Mouse (Mus musculus) ovary, adult 2 months (tissue): ENCODE measurements around the gene Igfbpl1. TPM values are rescaled to one million over a fixed set of nuclear protein-coding genes. Genes with fewer than 3 reads are reported as not detected.

Experiments used
- polyA plus RNA-seq: library from polyadenylated mRNA; depleted of rRNA; stranded (reverse); fragments of >200 nt; gene quantifications from 2 replicates; pipeline ENCODE4 v1.2.3, GENCODE M21; 2012; rRNA removed

The Igfbpl1 gene
- polyA plus RNA-seq: 0.12 and 0.28 TPM in 2 replicates

GRCm38 (mm10) chr4:45826275-45827040 lies at the start of gene Igfbpl1:
TSS of gene Igfbpl1 (minus strand) at chr4:45826923.

DNA sequence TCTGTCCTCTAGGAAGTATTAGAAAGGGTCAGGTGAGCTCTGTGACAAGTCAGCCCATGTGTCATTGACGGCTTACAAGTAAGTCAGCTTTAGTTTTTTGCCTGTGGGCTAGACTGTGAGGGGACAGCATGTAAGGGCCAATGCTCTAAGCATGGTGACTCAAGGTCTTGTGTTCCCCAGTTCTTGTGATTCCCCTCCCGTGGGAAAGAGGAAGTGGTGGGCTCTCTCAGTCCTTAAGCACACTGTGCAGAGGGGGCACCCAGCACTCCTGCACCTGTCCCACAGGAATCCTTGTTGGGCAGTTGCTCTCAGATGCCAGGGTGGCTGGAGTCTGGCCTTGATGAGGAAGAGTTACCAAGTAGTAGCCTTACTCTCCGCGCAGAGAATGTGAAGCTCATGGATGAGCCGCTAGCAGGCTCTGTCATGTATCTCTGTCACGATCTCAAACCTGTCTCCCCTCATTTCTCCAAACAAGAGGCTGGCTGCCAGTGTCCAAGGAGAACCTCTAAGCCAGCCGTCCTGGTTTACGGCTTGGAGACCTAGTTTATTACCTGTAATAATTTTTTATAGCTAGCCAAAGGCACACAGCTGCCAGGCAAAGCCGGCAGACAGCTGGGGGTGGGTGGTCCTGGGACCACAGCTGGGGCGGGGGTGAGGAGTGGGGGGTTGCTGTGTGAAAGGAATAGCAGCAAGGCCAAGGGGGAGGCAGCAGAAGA lies 21.5 kb upstream of the Igfbpl1 start, which contains the start of gene Stra6l:
Gene Stra6l (plus strand): TSS at position 556 of the 716 bp plus-strand sequence.

GRCm38 (mm10) chr4:45798964-45799363 lies 27.8 kb downstream of the Igfbpl1 start, which contains the start of gene Aldh1b1:
TSS of gene Aldh1b1 (plus strand) at chr4:45799022.

Other genes starting within 250 kb of the Igfbpl1 start
- gene Aldh1b1, start 27.9 kb downstream of the Igfbpl1 start, polyA plus RNA-seq: 26.4 and 36.7 TPM in 2 replicates
- 0.67 and 1.2 TPM in 2 replicates for gene Stra6l, start 21.7 kb upstream of the Igfbpl1 start, polyA plus RNA-seq
- 1.6 and 1.9 TPM in 2 replicates for gene Ccdc180, start 63.4 kb upstream of the Igfbpl1 start, polyA plus RNA-seq
- 9.9 and 11.1 TPM in 2 replicates for gene Tdrd7, start 138.4 kb upstream of the Igfbpl1 start, polyA plus RNA-seq
- 1.9 and 3.0 TPM in 2 replicates for gene Tmod1, start 212.0 kb upstream of the Igfbpl1 start, polyA plus RNA-seq